Mouse (Mus musculus) Muller cell, postnatal 12 days (primary cell): ENCODE data around the gene Tmem207.
"Not testable (repeated sequence)": the region's sequence is repeated elsewhere in the genome, so short reads cannot be mapped to it uniquely, and the experiment has no call there.

Experiments
- DNase-seq: peaks from one replicate; pipeline ENCODE4 v3.0.0-alpha.2; 2015; ENCODE audit errors: inconsistent ontology term

Tmem207 gene

GRCm38 (mm10) chr16:26526669-26527068 lies at the start of gene Tmem207:
TSS of gene Tmem207 (minus strand) at chr16:26526769.
- DNase-seq = no peak

- no peak for DNase-seq
These were observed 47.6 kb upstream of the Tmem207 start for GRCm38 (mm10) chr16:26574173-26574572.

DNA sequence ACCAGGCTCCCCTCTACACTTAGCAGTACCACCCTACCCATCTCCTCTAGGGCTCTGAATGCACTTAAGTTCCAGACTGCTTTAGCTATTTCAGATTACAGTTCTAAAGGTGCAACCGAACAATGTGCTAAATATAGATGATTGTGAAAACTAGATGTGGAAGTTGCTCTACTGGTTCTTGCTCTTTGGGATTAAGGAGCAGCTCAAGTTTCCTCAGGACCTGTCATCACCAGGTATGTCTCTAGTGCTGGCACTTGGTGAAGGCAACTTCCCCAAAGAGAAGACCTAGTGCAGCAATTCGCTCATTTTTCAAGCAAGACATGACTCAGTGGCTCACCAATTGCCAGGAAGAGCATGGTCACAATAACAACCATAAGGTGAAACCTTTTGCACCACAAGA lies 45.3 kb upstream of the Tmem207 start:
- DNase-seq = no peak

- DNase-seq = no peak
These were observed 42.9 kb upstream of the Tmem207 start for GRCm38 (mm10) chr16:26569387-26569978.

DNA sequence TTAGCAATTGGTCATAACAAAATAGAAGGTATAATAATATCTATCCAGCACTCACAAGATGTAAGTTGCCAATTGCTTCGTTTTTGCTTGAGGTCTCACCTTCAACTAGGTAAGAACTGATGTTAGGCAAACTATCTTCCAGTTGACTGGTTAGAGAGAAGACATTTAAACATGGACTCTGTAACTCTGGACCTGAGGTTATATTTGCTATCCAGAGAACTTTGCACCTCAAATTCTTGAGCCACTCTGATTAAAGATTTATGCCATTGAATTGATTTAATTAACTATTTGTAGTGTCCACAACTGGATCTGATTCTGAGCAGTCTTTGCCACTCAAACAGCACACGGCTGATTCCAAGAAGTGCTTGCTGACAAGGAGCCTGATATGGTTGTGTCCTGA lies 36.2 kb upstream of the Tmem207 start:
- no peak for DNase-seq

DNA sequence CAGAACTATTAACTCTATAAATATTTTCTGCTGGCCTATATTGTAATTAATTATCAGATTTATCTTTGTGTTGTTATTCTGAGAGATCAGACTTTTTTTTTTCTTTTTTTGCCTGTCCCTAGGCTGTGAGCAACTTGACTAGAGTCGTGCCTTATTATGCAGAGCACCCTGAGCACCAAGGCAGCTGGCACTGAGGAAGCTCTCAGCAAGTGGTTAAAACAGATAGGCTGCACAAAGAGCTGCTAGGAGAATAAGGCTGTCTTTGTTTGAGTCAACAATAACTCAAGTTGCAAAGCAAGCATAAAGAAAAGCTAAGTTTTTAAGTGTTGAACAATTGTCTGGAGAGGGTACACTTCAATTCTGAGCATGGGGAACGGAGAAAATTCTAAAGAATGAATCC lies 35.2 kb upstream of the Tmem207 start:
- no peak for DNase-seq

DNA sequence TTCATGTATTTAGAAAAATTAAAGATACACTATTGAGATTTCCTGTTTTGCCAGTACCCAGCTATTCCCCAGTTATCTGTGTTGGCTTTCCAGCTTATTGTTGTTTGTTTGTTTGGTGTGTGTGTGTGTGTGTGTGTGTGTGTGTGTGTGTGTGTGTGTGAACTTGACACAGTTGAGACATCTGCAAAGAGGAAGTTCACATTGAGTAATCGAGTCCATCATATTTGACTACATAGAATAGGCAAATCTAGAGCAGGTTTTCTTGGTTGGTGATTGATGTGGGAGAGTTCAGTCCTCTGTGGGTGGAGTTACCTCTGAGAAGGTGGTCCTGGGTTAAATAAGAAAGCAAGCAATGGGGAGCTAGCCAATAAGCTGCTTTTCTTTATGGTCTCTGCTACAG lies 32.2 kb upstream of the Tmem207 start:
- no peak for DNase-seq

- no peak for DNase-seq
These were observed 25.7 kb upstream of the Tmem207 start for GRCm38 (mm10) chr16:26552234-26552633.

GRCm38 (mm10) chr16:26549221-26549620 lies 22.7 kb upstream of the Tmem207 start:
- DNase-seq = no peak

- no peak for DNase-seq
These were observed 20.3 kb upstream of the Tmem207 start for GRCm38 (mm10) chr16:26546879-26547206.

GRCm38 (mm10) chr16:26546170-26546878 lies 19.8 kb upstream of the Tmem207 start:
- DNase-seq = no peak

DNA sequence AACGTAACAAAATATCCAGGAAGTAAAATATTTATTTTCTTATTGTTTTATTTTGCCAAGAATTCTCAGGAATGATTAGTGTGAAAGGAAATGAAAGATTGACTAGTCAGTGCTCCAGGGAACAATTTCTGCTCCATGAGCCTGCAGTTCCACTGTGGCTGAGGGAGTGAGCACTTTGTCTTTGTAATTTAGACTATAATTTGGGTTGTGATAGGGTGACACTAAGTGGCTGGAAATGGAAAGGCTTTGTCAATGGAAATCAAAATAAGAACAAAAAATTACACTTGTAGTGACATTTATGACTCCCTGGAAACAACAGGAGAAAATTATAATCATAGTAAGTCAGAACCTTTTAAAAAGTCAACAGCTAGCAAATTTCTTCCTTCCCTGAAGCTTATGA lies 5.7 kb upstream of the Tmem207 start:
- no peak for DNase-seq

GRCm38 (mm10) chr16:26530451-26530850 lies 3.9 kb upstream of the Tmem207 start:
- DNase-seq = no peak

- DNase-seq = no peak
These were observed 1.5 kb upstream of the Tmem207 start for GRCm38 (mm10) chr16:26527931-26528666.

GRCm38 (mm10) chr16:26525832-26526231 lies 737 bp downstream of the Tmem207 start:
- DNase-seq = no peak

DNA sequence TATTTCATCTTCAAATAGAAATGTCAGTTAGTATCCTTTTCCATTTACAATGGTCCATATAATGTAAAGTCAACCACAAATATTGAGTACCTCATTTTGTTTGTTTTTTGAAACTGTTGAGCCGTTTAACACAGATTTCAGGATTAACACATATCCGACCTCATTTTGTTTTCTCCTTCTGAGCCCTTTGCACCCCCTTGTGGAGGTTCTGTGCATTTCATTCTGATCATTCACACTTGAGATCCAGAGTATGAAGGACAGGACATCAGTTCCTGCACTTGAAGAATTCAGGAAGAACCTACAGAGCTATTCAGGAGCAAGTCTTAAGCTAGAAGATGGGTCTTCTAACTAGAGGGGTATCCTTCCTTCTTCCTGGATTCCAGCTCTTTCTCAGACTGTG lies 7.0 kb downstream of the Tmem207 start:
- peak; percentile 31 for DNase-seq

DNA sequence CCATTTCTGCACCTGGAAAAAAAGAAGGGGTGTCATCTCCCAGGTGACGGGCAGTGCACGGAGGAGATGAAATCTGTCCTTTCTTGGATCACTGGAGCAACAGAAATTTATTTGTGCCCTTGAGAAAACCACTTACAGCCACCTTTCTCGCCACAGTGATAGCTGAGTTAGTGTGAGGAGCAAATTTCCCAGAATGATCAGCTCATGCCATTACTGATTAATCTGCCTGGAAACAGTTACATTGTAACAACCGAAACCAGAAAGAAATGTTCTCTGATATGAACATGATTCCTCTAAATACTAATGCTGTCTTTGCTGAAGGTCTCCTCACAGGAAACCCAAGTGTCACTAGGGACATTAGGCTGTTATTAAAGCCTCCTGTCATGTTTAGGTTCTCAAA lies 21.6 kb downstream of the Tmem207 start:
- DNase-seq = no peak

DNA sequence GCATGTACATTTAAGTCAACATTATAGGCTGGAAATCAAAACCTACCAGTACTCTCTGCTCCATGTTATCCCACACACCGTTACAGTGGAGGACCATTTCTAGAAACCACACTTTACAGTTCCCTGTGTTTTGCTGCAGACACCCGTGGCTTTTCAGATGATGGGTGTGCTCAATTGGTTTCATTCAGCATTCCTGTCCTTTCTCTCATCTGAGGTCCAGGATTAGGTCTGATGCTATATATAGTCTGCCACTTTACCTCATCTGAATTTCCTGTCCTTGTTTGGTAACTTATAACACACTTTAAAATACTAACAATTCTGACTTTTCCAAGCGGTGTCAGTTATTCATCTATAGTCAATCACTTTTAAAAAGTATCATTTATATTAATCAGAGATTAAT lies 25.8 kb downstream of the Tmem207 start:
- DNase-seq = no peak

DNA sequence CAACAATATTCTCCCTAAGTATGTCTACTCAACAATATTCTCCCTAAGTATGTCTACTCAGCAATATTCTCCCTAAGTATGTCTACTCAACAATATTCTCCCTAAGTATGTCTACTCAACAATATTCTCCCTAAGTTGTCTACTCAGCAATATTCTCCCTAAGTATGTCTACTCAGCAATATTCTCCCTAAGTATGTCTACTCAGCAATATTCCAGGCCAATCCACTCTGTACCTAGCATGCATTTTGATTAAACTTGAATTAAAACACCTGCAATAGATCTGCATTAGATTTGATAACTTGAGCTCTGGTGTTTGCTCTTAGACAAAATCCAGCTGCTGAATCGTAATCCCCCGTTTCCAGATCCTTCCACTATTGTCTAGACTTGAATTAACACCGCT lies 26.9 kb downstream of the Tmem207 start:
- DNase-seq = not testable (repeated sequence)

DNA sequence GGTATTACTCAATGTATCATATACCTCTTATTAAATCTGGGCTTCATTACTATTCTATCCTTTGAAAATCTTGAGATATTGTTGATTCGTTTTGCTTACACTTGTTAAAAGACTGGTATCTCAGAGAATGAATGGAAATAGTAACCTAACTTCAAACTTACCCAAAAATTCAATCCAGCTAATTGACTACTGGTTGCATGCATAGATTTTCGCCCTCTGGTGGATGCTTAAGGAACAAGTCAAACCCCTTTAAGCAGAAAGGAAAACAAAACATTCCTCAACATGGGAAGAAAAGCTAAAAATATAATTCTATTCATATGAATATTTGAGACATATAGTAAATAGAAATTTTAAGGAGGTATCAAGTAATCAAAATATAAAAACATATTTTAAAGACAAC lies 30.8 kb downstream of the Tmem207 start:
- peak; percentile 28 for DNase-seq

DNA sequence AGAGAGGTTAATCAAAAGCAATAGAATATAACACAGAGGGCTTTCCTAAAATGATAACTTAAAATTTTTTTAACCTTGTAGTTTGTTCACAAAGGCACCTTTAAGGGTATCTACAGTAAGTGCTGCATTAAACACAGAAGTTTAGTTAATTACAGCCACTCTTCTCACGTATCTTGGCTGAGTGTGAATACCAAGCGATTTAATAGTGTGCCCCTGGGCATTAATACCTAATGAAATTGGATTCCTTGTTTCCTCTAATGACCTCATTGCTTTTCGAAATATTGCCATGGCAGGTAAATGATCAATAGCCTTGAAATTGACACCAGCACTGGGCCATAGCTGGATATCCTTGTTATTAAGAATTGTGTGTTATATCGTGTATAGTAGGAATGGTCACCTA lies 55.3 kb downstream of the Tmem207 start:
- DNase-seq = no peak

DNA sequence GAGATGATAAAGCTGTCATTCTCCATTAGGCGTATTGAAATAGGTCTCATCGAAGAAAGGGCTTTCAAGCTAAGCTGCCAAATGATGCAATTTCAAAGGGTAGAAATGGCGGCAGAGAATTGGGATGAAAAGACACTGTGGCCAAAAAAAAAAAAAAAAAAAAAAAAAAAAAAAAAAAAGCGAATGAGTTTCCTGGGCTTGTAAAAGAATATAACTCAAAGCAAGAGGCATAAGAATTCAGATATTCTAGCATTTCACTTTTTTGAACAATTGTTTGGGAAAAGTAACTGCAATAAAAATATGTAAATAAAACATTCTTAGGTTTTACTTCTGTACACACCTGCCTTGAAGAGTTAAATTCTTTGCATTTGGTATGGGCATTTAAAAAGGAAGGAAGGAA lies 60.0 kb downstream of the Tmem207 start:
- DNase-seq = no peak

GRCm38 (mm10) chr16:26462835-26463234 lies 63.7 kb downstream of the Tmem207 start, which contains the start of gene Cldn16:
TSS of gene Cldn16 (plus strand) at chr16:26463135.
- DNase-seq = no peak
